Mouse (Mus musculus) urinary bladder, postnatal 36 days (tissue): ENCODE data around the gene Gm11733.

Experiments
- DNase-seq, 2 experiments: peaks; one replicate each; pipeline ENCODE4 v3.0.0; 2022; ENCODE audit warnings: low spot score in 2 of 2, mixed read lengths in 1 of 2

The Gm11733 gene

DNA sequence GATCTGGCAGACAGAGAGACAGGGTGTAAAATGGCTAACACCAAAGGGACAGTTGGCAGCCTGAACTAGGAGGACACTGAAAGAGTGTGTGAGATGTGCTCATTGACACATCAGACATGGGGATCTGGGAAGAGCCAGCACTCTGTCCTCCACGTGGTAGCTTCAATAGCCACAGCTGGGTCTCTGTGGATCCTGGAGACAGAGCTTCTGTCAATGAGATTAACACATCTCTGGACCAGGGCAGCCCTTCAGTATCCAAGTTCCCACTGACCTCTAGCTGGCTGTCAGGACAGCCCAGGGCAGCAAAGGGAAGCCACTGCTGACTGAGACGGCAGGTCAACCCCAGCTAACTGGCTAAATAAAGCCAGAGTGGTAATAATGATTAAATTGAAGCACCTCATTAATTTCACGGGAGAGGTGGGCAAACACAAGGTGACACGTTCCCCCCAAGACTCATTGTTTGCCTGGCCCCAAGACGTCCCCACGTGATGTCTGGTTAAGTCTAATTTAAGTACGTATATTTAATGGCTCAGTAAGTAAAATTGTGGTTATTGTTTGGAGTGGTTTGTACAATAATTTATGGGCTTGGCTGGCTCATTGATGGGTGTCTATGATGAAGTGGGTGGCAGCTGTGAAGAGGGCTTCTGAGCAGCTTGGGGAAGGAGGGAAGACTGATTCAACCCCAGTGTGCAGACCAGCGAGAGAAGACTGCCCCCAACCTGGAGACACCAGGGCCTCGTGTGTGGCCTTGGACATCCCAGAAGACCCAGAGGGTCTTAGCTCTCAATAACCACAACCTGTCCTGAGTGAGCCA is 51.5 kb downstream of the Gm11733 start:
- no peak for DNase-seq

DNA sequence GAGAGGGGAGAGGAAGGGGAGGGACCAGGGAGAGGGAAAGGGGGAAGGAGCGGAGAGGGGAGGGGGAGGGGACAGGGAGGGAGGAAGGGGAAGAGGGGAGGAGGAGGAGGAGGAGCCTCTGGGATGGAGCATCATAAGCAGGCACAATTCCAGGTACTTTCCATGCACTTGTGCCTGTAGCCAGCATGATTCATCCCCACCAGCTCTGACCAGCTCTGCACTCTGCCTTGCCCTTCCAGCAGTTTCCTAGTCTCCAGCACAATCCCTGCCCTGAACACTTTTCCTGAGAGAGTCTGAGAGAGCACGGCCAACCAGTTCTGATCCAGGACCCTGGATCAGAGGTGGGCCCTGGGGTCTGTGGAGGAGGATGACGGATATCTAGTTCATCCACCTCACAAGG is 52.4 kb downstream of the Gm11733 start:
- DNase-seq, result peak in 1 of 2 experiments; percentile 33
